Mouse (Mus musculus) lung, postnatal 0 days (tissue): Measurements from ENCODE around the gene Mrm1.

Source experiments
- CTCF ChIP-seq: IDR thresholded peaks from 2 replicates; pipeline ENCODE4 v1.5.1; 2016; ENCODE audit warnings: antibody characterized with exemption, mild to moderate bottlenecking
- EP300 ChIP-seq: IDR thresholded peaks from 2 replicates; pipeline ENCODE4 v1.6.1; 2016; ENCODE audit warnings: antibody characterized with exemption, mild to moderate bottlenecking, control low read depth

DNA sequence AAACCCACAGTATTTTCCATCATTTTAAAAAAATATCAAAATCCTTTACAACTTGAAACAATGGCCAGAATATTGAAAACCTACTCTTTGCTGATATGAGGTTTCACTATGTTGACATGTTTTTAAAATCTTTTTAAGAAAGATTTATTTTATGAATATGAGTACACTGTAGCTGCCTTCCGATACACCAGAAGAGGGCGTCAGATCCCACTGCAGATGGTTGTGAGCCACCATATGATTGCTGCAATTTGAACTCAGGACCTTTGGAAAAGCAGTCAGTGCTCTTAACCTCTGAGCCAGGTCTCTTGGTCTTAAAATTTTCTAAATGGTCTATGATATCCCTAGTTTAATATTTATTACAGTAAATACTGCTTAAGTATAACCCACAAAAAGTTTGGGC lies 20.0 kb upstream of the Mrm1 start:
- peak; percentile 32 for TF ChIP-seq CTCF
- no peak for TF ChIP-seq EP300
